Mouse (Mus musculus) small intestine, adult 2 months (tissue): ENCODE results near the gene Dctn2. TPM values are rescaled to one million over a fixed set of nuclear protein-coding genes. Genes with fewer than 3 reads are reported as not detected.

Experiments used
- H3K27ac ChIP-seq: fragments of 200-500 bp; 2 replicates; pipeline ENCODE4 v1.5.1; 2012; ENCODE audit warnings: low read depth, low read length, control low read depth, inconsistent platforms; ENCODE audit not compliant: insufficient read depth
- H3K27me3 ChIP-seq: fragments of 200-500 bp; 2 replicates; pipeline ENCODE4 v1.6.1; 2012; ENCODE audit warnings: mild to moderate bottlenecking, moderate library complexity, low read length, inconsistent platforms; ENCODE audit not compliant: control insufficient read depth, insufficient read depth
- H3K36me3 ChIP-seq: fragments of 200-500 bp; 2 replicates; pipeline ENCODE4 v1.6.1; 2012; ENCODE audit warnings: mild to moderate bottlenecking, low read length, control low read depth, inconsistent platforms; ENCODE audit not compliant: control insufficient read depth, insufficient read depth
- H3K4me1 ChIP-seq: fragments of 200-500 bp; 2 replicates; pipeline ENCODE4 v1.6.1; 2012; ENCODE audit warnings: low read length, inconsistent platforms, mixed read lengths; ENCODE audit not compliant: control insufficient read depth, insufficient read depth, insufficient read length
- H3K4me3 ChIP-seq: fragments of 200-500 bp; 2 replicates; pipeline ENCODE4 v1.5.1; 2012; ENCODE audit warnings: low read depth, mild to moderate bottlenecking, control low read depth, inconsistent platforms, low read length, moderate library complexity
- CTCF ChIP-seq: fragments of 200-500 bp; IDR thresholded peaks from 2 replicates; pipeline ENCODE4 v1.5.1; 2012; ENCODE audit warnings: low read depth, mild to moderate bottlenecking, control low read depth, inconsistent platforms, low read length, moderate library complexity, mixed read lengths; ENCODE audit not compliant: insufficient replicate concordance, insufficient read length; ENCODE audit errors: extremely low read depth
- POLR2A ChIP-seq: fragments of 200-500 bp; IDR thresholded peaks from 2 replicates; pipeline ENCODE4 v1.6.1; 2012; ENCODE audit warnings: low read depth, mild to moderate bottlenecking, control low read depth, inconsistent platforms, low read length, moderate library complexity
- WGBS: fragments of 180-500 bp; shearing (Covaris S2); methylation state at CpG from one replicate; pipeline ENCODE4 v1.1.7; 2018; 5-methylcytosine and 5-hydroxymethylcytosine counted together
- polyA plus RNA-seq: library from polyadenylated mRNA; depleted of rRNA; stranded (reverse); fragments of >200 nt; gene quantifications from 2 replicates; pipeline ENCODE4 v1.2.3, GENCODE M21; 2012

The Dctn2 gene
- polyA plus RNA-seq, 1 experiment, result 190 TPM

DNA sequence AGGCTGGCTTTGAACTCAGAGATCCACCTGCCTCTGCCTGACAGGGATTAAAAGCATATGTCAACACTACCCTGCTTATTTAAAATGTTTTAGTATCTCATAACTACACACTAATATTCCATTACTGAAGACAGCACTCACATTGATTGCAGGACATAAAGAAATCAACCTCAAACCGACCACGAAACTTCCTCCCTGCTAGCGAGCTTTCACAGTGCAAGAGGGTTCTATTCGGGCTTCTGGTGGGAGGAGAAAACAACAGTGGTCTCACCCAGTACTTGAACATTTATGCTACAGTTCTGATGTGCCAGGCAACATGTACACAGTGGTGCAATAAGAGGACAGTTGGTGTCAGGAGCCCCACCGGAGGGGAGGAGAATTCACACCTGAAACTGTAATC lies 15.4 kb upstream of the Dctn2 start:
- Histone ChIP-seq H3K36me3 (no peaks in the 10 kb centered on the region), H3K27me3 (no peaks in the 10 kb centered on the region), H3K4me1 (no peaks in the 10 kb centered on the region), H3K4me3 (no peak overlapping the region), H3K27ac (no peak overlapping the region)
- WGBS, result 69% methylated on average over 5 of the region's 5 CpGs
- TF ChIP-seq CTCF, result no peak
- no peak for TF ChIP-seq POLR2A

DNA sequence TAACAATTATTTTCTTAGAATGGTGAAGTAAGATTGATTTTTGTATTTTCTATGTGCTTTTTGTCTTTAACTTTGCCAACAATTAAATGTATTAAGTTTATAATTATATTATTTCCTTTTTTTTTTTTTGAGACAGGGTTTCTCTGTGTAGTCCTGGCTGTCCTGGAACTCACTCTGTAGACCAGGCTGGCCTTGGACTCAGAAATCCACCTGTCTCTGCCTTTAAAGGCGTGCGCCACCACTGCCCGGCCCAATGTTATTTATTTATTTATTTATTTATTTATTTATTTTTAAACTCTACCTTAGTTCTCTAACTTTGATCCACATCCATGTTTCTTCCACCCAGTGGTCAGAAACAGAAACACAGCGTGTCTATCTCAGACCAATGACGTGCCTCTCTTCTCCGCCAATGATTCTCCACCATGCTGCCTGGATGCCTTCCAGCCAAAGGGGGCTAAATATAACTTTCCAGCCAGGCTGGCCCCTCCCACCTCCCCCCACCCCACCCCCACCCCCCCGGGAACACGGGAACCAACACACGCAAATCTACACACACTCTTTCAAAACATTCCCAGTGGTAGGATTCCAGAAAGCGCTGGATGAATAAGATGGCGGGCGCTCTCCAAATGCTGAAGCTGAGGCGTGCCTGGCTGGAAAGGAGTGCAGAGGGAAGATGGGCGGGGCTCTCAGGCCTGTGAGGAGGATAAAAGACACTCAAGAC lies 10.4 kb upstream of the Dctn2 start:
- H3K27ac ChIP-seq, result no peak overlapping the region
- no peaks in the 10 kb centered on the region for H3K4me1 ChIP-seq
- H3K4me3 ChIP-seq, result no peak overlapping the region
- 24% methylated on average over 14 of the region's 14 CpGs for WGBS
- no peaks in the 10 kb centered on the region for H3K36me3 ChIP-seq
- no peak for TF ChIP-seq POLR2A
- no peak for TF ChIP-seq CTCF
- H3K27me3 ChIP-seq, result no peaks in the 10 kb centered on the region

DNA sequence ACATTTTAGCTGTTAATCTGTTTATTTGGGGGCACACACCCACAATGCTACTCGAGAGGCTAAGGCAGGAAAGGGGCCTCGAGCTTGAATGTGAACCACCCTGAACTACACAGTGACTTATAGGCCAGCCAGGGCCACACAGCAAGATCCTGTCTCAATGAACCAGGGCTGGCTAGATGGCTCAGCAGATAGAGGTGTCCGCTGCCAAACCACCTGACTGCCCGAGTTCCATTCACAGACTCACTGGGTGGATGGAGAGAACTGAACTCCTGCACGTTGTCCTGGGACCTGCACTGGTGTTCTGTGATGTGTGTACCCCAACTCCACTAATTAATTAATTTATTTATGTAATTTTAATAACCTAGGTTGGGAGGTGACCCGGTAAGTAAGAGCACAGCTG lies 8.4 kb upstream of the Dctn2 start:
- H3K27ac ChIP-seq, result no peak overlapping the region
- no peak overlapping the region for H3K4me3 ChIP-seq
- H3K27me3 ChIP-seq, result peaks cover 5% of the 10 kb centered on the region
- peaks cover 2% of the 10 kb centered on the region; the same call in 1 of the 2 replicates for H3K4me1 ChIP-seq
- no peaks in the 10 kb centered on the region for H3K36me3 ChIP-seq
- no peak for TF ChIP-seq POLR2A
- no peak for TF ChIP-seq CTCF
- 69% methylated on average over 6 of the region's 6 CpGs for WGBS

DNA sequence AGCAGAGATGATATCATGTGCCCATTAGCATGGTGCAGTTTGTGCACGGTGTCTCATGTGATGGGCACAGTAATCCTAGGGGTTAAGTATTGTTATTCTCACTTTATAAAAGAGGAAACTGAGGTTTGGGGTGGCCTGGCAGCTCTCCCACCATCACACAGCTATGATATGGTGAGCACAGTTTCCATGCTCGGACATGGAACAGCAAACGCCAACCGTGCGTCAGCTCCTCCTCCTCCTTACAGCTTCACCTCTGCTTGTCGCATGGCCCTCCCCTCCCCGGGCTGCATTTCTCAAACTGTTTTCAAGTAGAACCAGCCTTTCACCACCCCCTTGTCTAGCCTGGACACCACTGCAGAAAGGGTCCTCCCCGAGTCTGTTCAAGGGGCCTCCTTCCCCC lies 7.7 kb upstream of the Dctn2 start:
- Histone ChIP-seq H3K27me3 (peaks cover 7% of the 10 kb centered on the region), H3K36me3 (no peaks in the 10 kb centered on the region), H3K27ac (no peak overlapping the region), H3K4me1 (peaks cover 3% of the 10 kb centered on the region; the same call in 1 of the 2 replicates), H3K4me3 (no peak overlapping the region)
- TF ChIP-seq CTCF, result no peak
- no peak for TF ChIP-seq POLR2A
- 78% methylated on average over 8 of the region's 8 CpGs for WGBS

DNA sequence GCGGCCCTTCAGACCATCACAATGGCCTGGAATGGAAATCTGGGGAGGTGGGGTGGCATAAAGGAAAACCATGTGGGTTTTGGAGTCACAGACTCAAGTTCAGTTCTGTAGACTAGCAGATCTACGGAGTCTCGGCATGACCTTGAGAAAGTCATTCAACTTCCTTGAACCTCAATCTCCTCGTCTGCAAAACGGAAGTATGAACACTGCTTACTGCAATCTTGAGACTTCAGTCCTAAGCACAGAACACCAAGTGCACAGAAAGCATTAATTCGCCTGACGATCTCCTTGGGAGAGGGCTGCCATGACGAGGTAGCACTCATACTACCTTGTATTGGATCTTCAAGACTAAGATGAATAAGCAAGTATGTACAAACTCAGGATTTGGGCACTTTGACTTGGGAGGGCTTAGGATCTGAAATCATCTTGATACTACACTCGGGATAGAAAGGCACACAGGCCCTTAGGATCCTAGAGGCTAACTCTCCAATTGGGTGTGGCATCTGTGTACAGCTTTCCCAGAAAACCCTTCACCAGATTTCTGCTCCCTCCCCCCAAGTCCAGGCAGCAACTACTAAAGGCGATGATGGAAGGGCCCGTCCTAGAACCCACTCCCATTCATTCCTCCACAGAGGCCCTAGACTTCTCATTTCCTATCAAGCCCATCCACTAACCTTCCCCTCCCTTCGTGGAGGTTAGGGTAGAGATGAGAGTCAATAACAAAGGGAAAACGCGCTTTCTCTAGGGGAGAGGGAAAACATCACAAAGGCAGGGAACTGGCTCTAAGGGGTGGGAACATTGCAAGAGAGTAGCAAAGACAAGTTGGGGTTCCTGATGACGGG lies 4.2 kb upstream of the Dctn2 start:
- H3K4me3 ChIP-seq, result peak overlapping the region; percentile 67; the same call in 1 of the 2 replicates
- peaks cover 5% of the 10 kb centered on the region for H3K4me1 ChIP-seq
- no peaks in the 10 kb centered on the region for H3K36me3 ChIP-seq
- peaks cover 8% of the 10 kb centered on the region for H3K27me3 ChIP-seq
- WGBS, result 54% methylated on average over 15 of the region's 15 CpGs
- no peak overlapping the region for H3K27ac ChIP-seq
- TF ChIP-seq POLR2A, result no peak

DNA sequence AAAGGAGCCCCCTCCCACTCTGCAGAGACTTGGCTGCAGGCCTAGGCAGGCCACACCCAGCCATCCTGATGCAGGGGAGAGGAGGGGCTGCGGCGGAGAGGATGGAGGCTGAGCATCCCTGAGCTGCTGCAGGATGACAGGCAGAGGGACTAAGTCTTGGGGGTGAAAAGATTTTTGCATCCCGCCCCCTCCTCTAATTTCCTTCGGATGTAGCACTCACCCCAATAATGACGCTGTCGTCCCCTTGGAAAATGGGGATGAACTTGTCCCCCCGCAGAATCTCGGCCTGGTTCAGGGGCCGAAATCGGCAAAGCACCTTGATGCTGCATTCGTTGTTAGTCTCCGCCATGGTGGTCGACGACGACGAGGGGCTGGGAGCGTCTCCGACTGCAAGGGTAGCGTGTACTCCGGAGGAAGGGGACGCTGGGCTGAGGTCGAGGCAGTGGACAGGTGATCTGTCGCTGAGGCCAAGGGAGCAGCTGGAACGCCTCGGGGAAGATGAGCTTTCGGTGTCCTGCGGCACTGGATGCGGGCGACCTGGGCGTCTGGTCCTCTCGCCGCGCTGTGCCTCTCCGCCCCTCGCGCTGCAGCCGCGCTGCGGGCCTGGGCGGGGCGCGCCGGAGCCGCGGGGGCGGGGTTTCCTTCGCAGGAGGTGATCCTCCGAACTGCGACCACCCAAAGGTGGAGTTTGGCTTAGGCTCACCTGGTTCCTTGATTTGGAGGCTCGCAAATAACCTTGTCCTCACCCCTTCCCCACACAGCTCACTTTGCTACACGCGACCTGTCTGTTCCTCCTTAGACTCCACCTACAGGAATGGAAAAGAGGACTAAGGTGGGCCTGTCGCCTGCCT lies 3.4 kb upstream of the Dctn2 start, which contains the start of gene Kif5a:
Gene Kif5a (minus strand): TSS at position 801 of the 851 bp plus-strand sequence.
- Histone ChIP-seq H3K36me3 (no peaks in the 10 kb centered on the region), H3K4me1 (peaks cover 11% of the 10 kb centered on the region), H3K27ac (no peak within 1 kb of the TSS), H3K4me3 (peak within 1 kb of the TSS; percentile 67), H3K27me3 (peaks cover 8% of the 10 kb centered on the region)
- WGBS, result 3% methylated on average over 53 of the region's 53 CpGs
- TF ChIP-seq POLR2A (0 out of 2 replicates have a peak, but pooled peaks have one; percentile 1), CTCF (no peak)
